Mouse (Mus musculus) midbrain, embryonic 15.5 days (tissue): ENCODE data around the gene Pxk. TPM values are rescaled to one million over a fixed set of nuclear protein-coding genes. Genes with fewer than 3 reads are reported as not detected.
A peak's percentile ranks its signal among the peaks of the same experiment; 100 is the strongest.
"Not testable (repeated sequence)": the region's sequence is repeated elsewhere in the genome, so short reads cannot be mapped to it uniquely, and the experiment has no call there.

Experiments
- ATAC-seq: fragments of 200-750 bp; cut with Nextera tagmentation; replicated peaks from 2 replicates; pipeline ENCODE4 v1.8.0; 2017; ENCODE audit warnings: moderate TSS enrichment
- H3K27ac ChIP-seq: fragments of 300-500 bp; sonication (generic); 2 replicates; pipeline ENCODE4 v1.5.1; 2015; ENCODE audit warnings: mild to moderate bottlenecking, inconsistent platforms
- H3K27me3 ChIP-seq: fragments of 300-500 bp; sonication (generic); replicated peaks from 2 replicates; pipeline ENCODE4 v1.6.1; 2015; ENCODE audit warnings: inconsistent platforms
- H3K36me3 ChIP-seq: fragments of 300-500 bp; sonication (generic); replicated peaks from 2 replicates; pipeline ENCODE4 v1.6.1; 2015; ENCODE audit warnings: inconsistent platforms
- H3K4me1 ChIP-seq: fragments of 300-500 bp; sonication (generic); 2 replicates; pipeline ENCODE4 v1.6.1; 2015; ENCODE audit warnings: inconsistent platforms
- H3K4me2 ChIP-seq: fragments of 300-500 bp; sonication (generic); 2 replicates; pipeline ENCODE4 v1.6.1; 2015; ENCODE audit warnings: inconsistent platforms, mild to moderate bottlenecking, moderate library complexity
- H3K4me3 ChIP-seq: fragments of 300-500 bp; sonication (generic); 2 replicates; pipeline ENCODE4 v1.5.1; 2015; ENCODE audit warnings: mild to moderate bottlenecking, inconsistent platforms
- H3K9ac ChIP-seq: fragments of 300-500 bp; sonication (generic); 2 replicates; pipeline ENCODE4 v1.6.1; 2015; ENCODE audit warnings: mild to moderate bottlenecking, inconsistent platforms
- H3K9me3 ChIP-seq: fragments of 300-500 bp; sonication (generic); 2 replicates; pipeline ENCODE4 v1.6.1; 2016; ENCODE audit warnings: inconsistent platforms
- WGBS: fragments of 180-500 bp; shearing (Covaris S2); methylation state at CpG from one replicate; pipeline ENCODE4 v1.1.7; 2015; ENCODE audit warnings: mixed read lengths; 5-methylcytosine and 5-hydroxymethylcytosine counted together
- polyA plus RNA-seq: library from polyadenylated mRNA; unstranded; fragments of >200 nt; fragmentation: Nextera tagmentation; extraction: Ambion mirVana; gene quantifications from 2 replicates; pipeline ENCODE4 v1.2.1, GENCODE M21; 2015

Gene Pxk
- polyA plus RNA-seq, 1 experiment from 2014 or later = 67.5 TPM

DNA sequence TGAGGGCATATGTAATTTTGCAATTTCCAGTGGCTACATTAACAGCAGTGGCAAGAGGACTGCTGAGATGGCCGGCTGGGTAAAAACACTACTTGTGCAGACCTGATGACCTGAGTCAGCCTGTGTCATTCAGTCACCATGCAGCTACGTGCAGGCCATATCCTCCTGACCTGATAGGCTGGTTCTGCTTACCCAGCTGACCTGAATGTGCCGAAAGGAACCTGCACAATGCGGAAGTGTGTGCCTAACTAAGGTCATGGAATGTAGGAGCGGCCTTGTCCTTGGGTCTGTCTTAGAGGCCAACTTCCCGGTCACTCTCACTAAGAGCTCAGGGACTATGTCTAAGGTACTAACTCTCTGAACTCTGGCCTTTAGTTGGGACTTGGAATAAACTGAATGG lies 13.5 kb downstream of the Pxk start:
- WGBS = 88% methylated on average over 6 of the region's 6 CpGs
- ATAC-seq = no peak
- Histone ChIP-seq H3K36me3 (no peaks in the 10 kb centered on the region), H3K9me3 (no peaks in the 10 kb centered on the region), H3K9ac (no peak overlapping the region), H3K4me1 (no peaks in the 10 kb centered on the region), H3K27me3 (no peaks in the 10 kb centered on the region), H3K4me3 (no peak overlapping the region), H3K27ac (no peak overlapping the region), H3K4me2 (no peak overlapping the region)

- WGBS = 93% methylated on average over 8 of the region's 8 CpGs
- Histone ChIP-seq H3K36me3 (no peaks in the 10 kb centered on the region), H3K9me3 (no peaks in the 10 kb centered on the region), H3K27ac (no peak overlapping the region), H3K4me3 (no peak overlapping the region), H3K9ac (no peak overlapping the region), H3K4me1 (no peaks in the 10 kb centered on the region), H3K27me3 (no peaks in the 10 kb centered on the region), H3K4me2 (no peak overlapping the region)
- no peak for ATAC-seq
Observed at GRCm38 (mm10) chr14:8112036-8112435, 14.0 kb downstream of the Pxk start.

GRCm38 (mm10) chr14:8113616-8114015 lies 15.6 kb downstream of the Pxk start:
- H3K27me3 ChIP-seq = no peaks in the 10 kb centered on the region
- H3K4me1 ChIP-seq = no peaks in the 10 kb centered on the region
- no peak overlapping the region for H3K27ac ChIP-seq
- H3K4me2 ChIP-seq = no peak overlapping the region
- H3K4me3 ChIP-seq = no peak overlapping the region
- no peaks in the 10 kb centered on the region for H3K36me3 ChIP-seq
- 92% methylated on average over 2 of the region's 2 CpGs for WGBS
- no peaks in the 10 kb centered on the region for H3K9me3 ChIP-seq
- no peak overlapping the region for H3K9ac ChIP-seq
- peak; percentile 41; the same call in 1 of the 2 replicates for ATAC-seq

- no peak for ATAC-seq
- no peak overlapping the region for H3K4me3 ChIP-seq
- WGBS = 66% methylated on average over 3 of the region's 3 CpGs
- H3K4me1 ChIP-seq = no peaks in the 10 kb centered on the region
- no peaks in the 10 kb centered on the region for H3K36me3 ChIP-seq
- H3K4me2 ChIP-seq = no peak overlapping the region
- no peak overlapping the region for H3K27ac ChIP-seq
- H3K9ac ChIP-seq = no peak overlapping the region
- H3K9me3 ChIP-seq = no peaks in the 10 kb centered on the region
- H3K27me3 ChIP-seq = no peaks in the 10 kb centered on the region
Observed at GRCm38 (mm10) chr14:8114306-8114705, 16.3 kb downstream of the Pxk start.

DNA sequence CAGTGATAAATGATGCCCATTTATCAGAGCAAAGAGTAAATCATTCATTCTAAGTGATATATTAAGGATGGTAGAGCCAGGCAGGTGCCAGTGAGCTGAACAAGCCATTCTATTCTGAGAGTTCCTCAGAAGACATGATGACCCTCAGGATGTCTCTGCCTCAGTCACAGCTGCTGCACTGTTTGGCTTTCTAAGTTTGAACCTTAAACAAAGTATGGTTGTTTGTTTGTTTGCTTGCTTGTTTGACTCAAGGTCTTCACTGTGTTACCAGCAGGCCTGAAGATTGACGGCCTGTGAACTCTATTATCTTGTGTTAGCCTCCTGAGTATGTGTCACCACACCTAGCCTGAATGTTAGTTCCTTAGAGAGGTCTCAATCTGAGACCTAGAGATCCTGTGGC lies 16.7 kb downstream of the Pxk start:
- no peaks in the 10 kb centered on the region for H3K36me3 ChIP-seq
- WGBS = 93% methylated on average over 1 of the region's 1 CpGs
- no peaks in the 10 kb centered on the region for H3K4me1 ChIP-seq
- H3K27ac ChIP-seq = no peak overlapping the region
- no peak overlapping the region for H3K9ac ChIP-seq
- no peaks in the 10 kb centered on the region for H3K27me3 ChIP-seq
- H3K4me2 ChIP-seq = no peak overlapping the region
- H3K9me3 ChIP-seq = no peaks in the 10 kb centered on the region
- ATAC-seq = no peak
- no peak overlapping the region for H3K4me3 ChIP-seq

- Histone ChIP-seq H3K27me3 (no peaks in the 10 kb centered on the region), H3K9ac (no peak overlapping the region), H3K4me2 (no peak overlapping the region), H3K4me1 (no peaks in the 10 kb centered on the region), H3K4me3 (no peak overlapping the region), H3K27ac (no peak overlapping the region), H3K36me3 (no peaks in the 10 kb centered on the region; the same call in 1 of the 2 replicates), H3K9me3 (no peaks in the 10 kb centered on the region)
- 81% methylated on average over 4 of the region's 4 CpGs for whole genome bisulfite sequencing
- ATAC-seq = no peak
Observed at GRCm38 (mm10) chr14:8115772-8116171, 17.8 kb downstream of the Pxk start.

DNA sequence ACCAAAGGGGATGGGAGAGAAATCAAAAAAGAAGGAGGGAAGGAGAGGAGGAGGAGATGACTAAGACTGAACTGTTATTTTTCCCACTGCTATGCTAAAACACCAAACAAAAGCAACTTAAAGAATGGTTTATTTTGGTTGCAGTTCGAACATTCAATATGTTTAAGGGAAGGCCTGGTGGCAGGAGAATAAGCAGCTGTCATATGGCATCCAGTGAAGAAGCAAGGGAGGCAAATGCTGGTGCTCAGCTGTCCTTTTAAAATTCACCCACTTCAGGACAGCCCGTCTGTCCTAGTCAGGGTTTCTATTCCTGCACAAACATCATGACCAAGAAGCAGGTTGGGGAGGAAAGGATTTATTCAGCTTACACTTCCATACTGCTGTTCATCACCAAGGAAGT lies 19.4 kb downstream of the Pxk start:
- peaks cover 4% of the 10 kb centered on the region; the same call in 1 of the 2 replicates for H3K36me3 ChIP-seq
- ATAC-seq = no peak
- H3K9ac ChIP-seq = no peak overlapping the region
- no peak overlapping the region for H3K27ac ChIP-seq
- no peaks in the 10 kb centered on the region for H3K27me3 ChIP-seq
- no peak overlapping the region for H3K4me3 ChIP-seq
- no peaks in the 10 kb centered on the region for H3K4me1 ChIP-seq
- H3K4me2 ChIP-seq = no peak overlapping the region
- WGBS = 87% methylated on average over 2 of the region's 2 CpGs
- no peaks in the 10 kb centered on the region for H3K9me3 ChIP-seq

DNA sequence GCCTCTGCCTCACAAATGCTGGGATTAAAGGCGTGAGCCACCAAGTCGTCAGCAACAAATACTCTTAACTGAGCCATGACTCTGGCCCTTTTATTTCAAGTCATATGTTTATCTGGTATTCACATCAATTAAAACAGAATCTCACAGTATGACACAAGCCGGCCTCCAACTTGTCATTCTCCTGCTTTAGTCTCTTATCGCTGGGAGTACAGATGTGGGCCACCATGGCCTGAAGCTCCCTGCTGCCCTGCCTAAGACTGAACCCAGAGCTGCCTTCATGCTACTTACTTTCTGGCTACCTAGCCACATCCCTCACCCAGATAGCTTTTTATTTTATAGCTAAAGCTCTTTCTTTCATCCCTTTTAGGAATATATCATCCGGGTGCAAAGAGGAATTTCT lies 21.4 kb downstream of the Pxk start:
- Histone ChIP-seq H3K27ac (no peak overlapping the region), H3K27me3 (no peaks in the 10 kb centered on the region), H3K9ac (no peak overlapping the region), H3K4me2 (no peak overlapping the region), H3K9me3 (no peaks in the 10 kb centered on the region), H3K4me3 (no peak overlapping the region), H3K4me1 (no peaks in the 10 kb centered on the region), H3K36me3 (peaks cover 18% of the 10 kb centered on the region)
- WGBS = 86% methylated on average over 5 of the region's 5 CpGs
- no peak for ATAC-seq

GRCm38 (mm10) chr14:8119904-8120303 lies 21.9 kb downstream of the Pxk start:
- Histone ChIP-seq H3K27ac (no peak overlapping the region), H3K27me3 (no peaks in the 10 kb centered on the region), H3K36me3 (peaks cover 18% of the 10 kb centered on the region), H3K4me1 (no peaks in the 10 kb centered on the region), H3K4me2 (no peak overlapping the region), H3K9ac (no peak overlapping the region), H3K9me3 (no peaks in the 10 kb centered on the region), H3K4me3 (no peak overlapping the region)
- 85% methylated on average over 3 of the region's 3 CpGs for WGBS
- no peak for ATAC-seq

GRCm38 (mm10) chr14:8123141-8123540 lies 25.1 kb downstream of the Pxk start:
- ATAC-seq = no peak
- Histone ChIP-seq H3K27ac (no peak overlapping the region), H3K4me1 (no peaks in the 10 kb centered on the region), H3K27me3 (no peaks in the 10 kb centered on the region), H3K9ac (no peak overlapping the region), H3K4me3 (no peak overlapping the region), H3K9me3 (no peaks in the 10 kb centered on the region), H3K4me2 (no peak overlapping the region), H3K36me3 (peaks cover 23% of the 10 kb centered on the region)
- 90% methylated on average over 7 of the region's 7 CpGs for WGBS

GRCm38 (mm10) chr14:8123611-8124010 lies 25.6 kb downstream of the Pxk start:
- 95% methylated on average over 10 of the region's 10 CpGs for WGBS
- H3K36me3 ChIP-seq = peaks cover 23% of the 10 kb centered on the region
- not testable (repeated sequence) for ATAC-seq, H3K9me3 ChIP-seq, H3K4me1 ChIP-seq, H3K9ac ChIP-seq, H3K4me2 ChIP-seq, H3K27ac ChIP-seq, H3K4me3 ChIP-seq, H3K27me3 ChIP-seq

- Histone ChIP-seq H3K27me3 (no peaks in the 10 kb centered on the region), H3K4me2 (no peak overlapping the region), H3K4me1 (no peaks in the 10 kb centered on the region), H3K9me3 (no peaks in the 10 kb centered on the region), H3K9ac (no peak overlapping the region), H3K27ac (no peak overlapping the region), H3K36me3 (peaks cover 23% of the 10 kb centered on the region), H3K4me3 (no peak overlapping the region)
- WGBS = 82% methylated on average over 7 of the region's 7 CpGs
- ATAC-seq = no peak
Observed at GRCm38 (mm10) chr14:8124046-8124881, 26.3 kb downstream of the Pxk start.

DNA sequence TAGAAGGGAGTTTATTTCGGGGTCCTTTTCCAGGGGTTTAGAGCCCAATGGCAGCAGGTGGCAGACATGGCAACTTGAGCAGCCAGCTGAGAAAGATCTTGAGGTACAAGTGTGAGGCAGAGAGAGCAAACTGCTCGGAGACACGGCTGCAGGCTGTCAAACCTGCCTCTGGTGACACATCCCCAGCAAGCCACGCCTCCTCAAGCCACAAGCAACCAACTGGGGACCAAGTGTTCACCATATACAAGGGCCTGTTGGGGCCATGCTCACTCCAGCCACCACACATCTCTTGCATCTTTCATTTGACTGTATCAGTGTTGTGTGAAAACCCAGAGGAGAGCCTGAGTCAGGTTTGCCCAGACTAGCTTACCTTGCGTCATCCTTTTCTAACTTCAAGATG lies 30.0 kb downstream of the Pxk start:
- Histone ChIP-seq H3K27me3 (no peaks in the 10 kb centered on the region), H3K4me1 (no peaks in the 10 kb centered on the region), H3K9ac (no peak overlapping the region), H3K9me3 (no peaks in the 10 kb centered on the region), H3K4me2 (no peak overlapping the region), H3K4me3 (no peak overlapping the region), H3K27ac (no peak overlapping the region), H3K36me3 (peaks cover 18% of the 10 kb centered on the region)
- WGBS = 80% methylated on average over 5 of the region's 5 CpGs
- ATAC-seq = no peak
